Mouse (Mus musculus) megakaryocyte, embryonic 14.5 days (primary cell): ENCODE measurements around the gene Anln.

ENCODE experiments used
- FLI1 ChIP-seq: IDR thresholded peaks from 2 replicates; pipeline ENCODE4 v1.6.1; 2012; ENCODE audit warnings: low read length, inconsistent platforms, mixed read lengths
- GATA1 ChIP-seq: IDR thresholded peaks from 3 replicates; pipeline ENCODE4 v1.6.1; 2012; ENCODE audit warnings: mixed read lengths, low read length, inconsistent platforms, borderline replicate concordance

DNA sequence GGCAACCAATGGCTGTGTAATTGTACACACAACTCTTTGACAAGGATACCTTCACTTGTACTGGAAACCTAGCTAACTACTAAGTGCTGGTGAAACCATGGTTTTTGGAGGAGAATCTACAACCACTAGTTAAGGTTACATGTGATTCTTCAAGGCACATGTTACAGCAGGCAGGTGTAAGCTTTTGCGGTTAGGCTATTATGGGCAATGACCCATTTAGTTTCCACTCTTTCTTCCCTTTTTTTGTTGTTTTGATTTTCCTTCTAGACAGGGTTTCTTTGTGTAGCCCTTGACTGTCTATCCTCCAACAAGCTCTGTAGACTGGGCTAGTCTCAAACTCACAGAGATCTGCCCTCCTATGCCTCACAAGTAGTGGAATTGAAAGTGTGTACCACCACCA, 64.4 kb downstream of the Anln start:
- TF ChIP-seq FLI1, result no peak
- TF ChIP-seq GATA1, result no peak
